Mouse (Mus musculus) heart, adult 9 months (tissue): Measurements from ENCODE around the gene Gabrb1.

ENCODE experiments used
- DNase-seq, 2 experiments: peaks; one replicate each; pipeline ENCODE4 v3.0.0; 2022; ENCODE audit warnings: low spot score in 2 of 2

The Gabrb1 gene

GRCm38 (mm10) chr5:71828996-71829395 is 171.1 kb downstream of the Gabrb1 start:
- no peak for DNase-seq

DNA sequence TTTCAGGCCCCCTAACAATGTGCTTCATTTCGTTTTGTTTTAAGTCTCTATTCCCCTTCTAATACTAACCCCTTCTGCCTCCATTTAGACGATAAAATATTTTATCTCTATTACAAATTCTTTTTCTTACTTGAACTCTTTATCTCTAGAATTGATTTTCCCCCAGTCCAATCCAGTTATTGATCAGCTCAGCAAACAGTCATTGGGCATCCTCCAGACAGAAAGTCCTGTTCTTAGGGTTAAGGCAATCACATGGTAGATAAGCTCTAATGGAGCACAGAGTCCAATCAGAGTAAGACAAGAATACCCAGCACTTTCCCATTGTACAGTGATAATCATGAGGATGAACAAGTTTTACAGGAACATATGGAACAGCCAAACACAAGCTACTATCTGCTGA is 172.4 kb downstream of the Gabrb1 start:
- no peak for DNase-seq

DNA sequence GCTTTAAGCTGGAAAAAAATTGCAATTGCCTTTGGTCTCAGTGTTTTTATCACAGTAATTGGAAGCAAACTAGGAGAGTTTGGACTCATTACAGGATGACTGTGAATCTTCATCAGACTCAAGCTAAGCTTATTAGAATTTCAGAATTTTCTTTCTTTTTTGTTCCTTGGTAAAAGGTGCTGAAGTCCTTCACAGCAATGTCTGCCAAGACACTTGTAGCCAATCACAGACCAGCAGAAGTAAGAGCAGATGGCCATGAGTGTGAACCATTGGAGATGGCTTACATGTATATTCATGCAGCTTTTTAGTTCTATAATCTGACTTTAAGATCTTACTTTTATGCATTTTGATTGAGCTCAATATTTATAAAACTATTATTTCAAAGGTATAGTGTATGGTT is 184.3 kb downstream of the Gabrb1 start:
- DNase-seq, result no peak

GRCm38 (mm10) chr5:71898214-71898613 is 240.3 kb downstream of the Gabrb1 start:
- no peak for DNase-seq

- DNase-seq, result peak in 1 of 2 experiments; percentile 3
These were observed 245.5 kb downstream of the Gabrb1 start for GRCm38 (mm10) chr5:71903399-71903798.

- DNase-seq, result no peak
These were observed 256.1 kb downstream of the Gabrb1 start for GRCm38 (mm10) chr5:71914028-71914427.

DNA sequence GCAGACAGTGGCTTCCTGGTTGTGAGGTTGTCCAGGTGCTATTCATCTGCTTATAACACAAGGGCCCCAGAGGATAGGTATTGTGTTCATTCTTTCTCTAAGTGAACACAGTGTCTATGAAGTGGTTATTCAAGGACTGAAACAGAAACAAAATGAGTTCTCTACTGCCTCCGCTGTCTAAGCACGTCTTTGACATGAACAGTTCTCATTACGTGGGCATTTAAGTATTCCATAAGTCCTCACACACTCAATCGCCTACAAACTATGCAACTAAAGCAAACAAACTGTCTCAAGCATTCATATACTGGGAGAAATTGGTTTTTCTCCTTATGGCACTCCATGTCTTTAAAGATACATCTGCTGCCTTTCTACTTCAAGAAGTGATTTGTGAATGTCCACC is 257.8 kb downstream of the Gabrb1 start:
- no peak for DNase-seq

DNA sequence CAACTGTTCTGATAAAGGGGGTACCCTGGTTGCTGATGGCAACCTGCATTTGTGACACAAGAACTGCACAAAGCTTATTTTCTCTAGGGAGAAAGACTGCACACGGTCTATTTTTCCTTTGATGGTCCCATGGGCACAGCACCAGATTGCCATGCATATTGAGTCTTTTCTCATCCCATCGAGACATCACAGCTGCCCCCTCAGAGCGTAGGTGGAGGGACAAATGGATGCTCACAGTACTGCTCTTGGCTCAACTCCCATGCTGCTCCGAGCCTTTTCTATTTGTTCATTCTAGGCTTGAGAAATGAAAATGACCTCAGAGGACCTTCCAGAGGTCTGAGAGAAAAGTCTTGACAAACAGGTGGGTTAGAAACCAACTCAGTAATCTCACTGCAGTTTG is 259.3 kb downstream of the Gabrb1 start:
- no peak for DNase-seq

DNA sequence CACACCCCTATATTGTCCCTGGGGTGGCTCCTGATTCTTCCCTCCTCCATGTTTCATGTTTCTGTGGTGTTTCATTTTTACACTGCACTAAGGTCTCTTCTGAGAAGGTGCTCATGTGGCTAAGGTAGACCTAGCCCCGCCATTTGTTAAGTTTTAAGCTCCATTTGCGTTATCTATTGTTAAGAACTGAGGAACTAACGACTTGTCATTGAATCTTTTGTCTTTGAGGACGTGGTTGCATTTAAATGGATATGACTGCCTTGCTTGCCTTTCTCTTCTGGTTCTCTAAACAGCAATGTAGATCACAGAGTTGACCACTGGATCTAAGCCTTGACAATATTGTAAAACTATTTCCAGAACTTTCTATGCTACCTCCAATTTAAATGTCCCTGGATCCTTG is 265.7 kb downstream of the Gabrb1 start:
- no peak for DNase-seq

GRCm38 (mm10) chr5:71926336-71926735 is 268.4 kb downstream of the Gabrb1 start:
- DNase-seq, result no peak

DNA sequence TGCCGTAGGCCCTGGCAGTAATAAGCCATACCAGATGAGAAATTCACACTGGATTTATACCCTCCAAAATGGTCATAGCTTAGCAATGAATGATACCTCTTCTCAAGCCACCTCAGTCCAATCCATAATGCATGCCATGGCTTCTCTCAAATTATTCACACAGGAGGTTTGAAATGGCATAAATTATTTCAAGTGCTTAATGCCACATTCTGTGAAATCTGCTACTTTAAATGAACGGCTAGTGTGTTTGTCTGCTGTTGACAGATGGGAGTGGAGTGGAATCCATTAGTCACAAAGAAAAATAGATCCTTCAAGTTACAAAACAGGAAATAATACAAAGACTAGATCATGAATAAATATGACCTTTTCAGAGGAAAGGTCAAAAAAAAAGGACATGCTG is 272.1 kb downstream of the Gabrb1 start:
- no peak for DNase-seq

- no peak for DNase-seq
These were observed 293.5 kb downstream of the Gabrb1 start for GRCm38 (mm10) chr5:71951398-71951797.

DNA sequence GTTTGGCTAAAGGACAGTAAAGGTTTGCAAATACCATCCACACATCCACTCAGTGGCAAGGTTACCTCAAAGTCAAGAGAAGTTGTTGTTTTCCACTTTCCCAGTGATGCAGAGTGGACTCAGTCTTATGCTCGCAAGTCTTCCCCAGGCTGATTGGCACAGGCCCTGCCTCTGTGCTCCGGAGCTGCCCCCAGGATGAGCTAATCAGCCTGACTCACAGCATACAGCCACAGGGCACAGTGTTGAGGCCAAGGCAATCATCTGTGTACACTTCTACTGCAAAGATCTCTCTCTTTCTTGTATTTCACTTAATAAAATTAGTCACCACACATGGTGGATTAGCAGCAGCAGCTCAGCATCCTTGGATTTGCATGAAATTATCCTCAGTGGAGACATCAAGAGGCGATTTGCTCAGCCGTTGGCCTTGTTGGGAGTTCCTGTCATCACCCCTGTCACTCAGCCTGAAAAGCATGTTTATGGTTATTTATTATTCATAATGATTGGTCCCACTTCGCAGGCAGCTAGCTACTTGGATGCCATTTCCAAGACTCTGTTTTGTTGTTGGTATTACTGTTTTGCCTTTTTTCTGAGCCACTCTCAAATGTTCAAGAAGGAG is 297.3 kb downstream of the Gabrb1 start:
- DNase-seq, result no peak

- DNase-seq, result no peak
These were observed 307.0 kb downstream of the Gabrb1 start for GRCm38 (mm10) chr5:71964876-71965432.

- no peak for DNase-seq
These were observed 307.6 kb downstream of the Gabrb1 start for GRCm38 (mm10) chr5:71965529-71965928.

- DNase-seq, result no peak
These were observed 312.4 kb downstream of the Gabrb1 start for GRCm38 (mm10) chr5:71970140-71970800.

GRCm38 (mm10) chr5:71972831-71973230 is 314.9 kb downstream of the Gabrb1 start:
- DNase-seq, result no peak

DNA sequence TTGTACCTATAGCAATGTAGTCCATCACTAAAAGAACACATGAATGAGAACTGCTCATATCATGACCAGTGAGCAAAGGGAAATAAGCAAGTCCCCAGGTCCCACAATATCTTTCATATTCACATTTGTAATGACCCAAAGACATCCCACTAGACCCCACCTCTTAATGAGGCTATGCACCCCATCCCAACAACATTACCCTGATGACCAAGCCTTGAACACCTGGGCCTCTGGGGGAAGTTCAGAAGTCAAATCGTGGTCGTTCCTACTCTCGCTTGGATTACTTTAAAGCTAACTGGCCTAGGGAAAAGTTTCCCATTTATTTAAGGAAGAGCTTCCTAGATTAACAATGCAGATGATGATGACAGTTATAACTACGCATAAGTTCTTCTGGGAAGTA is 318.2 kb downstream of the Gabrb1 start:
- DNase-seq, result no peak

DNA sequence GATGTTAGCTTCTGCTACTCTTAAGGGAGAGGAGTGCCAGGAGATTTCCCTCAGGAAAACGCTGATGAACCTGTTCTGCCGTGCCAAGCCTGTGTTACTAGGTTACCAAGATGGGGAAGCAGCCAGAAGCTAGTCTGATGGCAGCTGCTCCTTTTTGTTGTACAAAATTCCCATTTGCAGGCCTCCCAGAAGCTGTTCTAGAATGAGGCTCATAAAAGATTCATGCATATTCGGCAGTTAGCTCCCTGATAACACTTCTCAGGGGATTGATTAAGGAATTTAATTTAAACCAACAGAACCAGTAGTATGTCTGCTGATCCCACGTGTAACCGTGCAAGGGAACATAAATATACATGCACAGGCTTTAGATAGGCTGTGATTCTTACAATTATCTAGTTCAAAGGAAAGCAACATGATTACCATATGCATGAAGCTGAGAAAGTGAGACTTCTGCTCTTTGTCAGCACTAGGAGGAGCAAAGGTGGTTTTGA is 318.7 kb downstream of the Gabrb1 start:
- DNase-seq, result no peak

- no peak for DNase-seq
These were observed 328.6 kb downstream of the Gabrb1 start for GRCm38 (mm10) chr5:71986561-71986960.

- DNase-seq, result no peak
These were observed 329.1 kb downstream of the Gabrb1 start for GRCm38 (mm10) chr5:71986983-71987398.

DNA sequence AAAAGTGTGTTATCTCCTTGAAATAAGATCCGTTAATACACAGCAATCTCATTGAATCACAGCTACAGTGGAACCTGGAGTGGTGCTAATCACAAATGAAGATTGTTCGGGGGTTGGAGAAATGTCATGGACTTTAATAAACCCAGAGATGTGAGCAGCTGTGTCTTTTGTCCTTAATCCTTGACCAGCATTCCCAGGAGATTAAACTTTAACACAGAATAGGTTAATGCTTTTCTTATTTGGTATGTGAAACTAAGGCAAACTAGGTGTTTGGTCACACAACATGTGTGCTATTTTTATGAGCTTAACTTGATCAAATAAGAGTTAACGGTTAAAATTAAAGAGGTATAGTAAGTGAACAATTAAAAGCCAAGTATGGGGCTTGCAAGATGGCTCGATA is 341.6 kb downstream of the Gabrb1 start:
- DNase-seq, result no peak

GRCm38 (mm10) chr5:72003811-72004435 is 346.0 kb downstream of the Gabrb1 start:
- DNase-seq, result no peak
